Mouse (Mus musculus) midbrain, embryonic 11.5 days (tissue): Measurements from ENCODE around the gene Cfap43. TPM values are rescaled to one million over a fixed set of nuclear protein-coding genes. Genes with fewer than 3 reads are reported as not detected.

Experiments used
- ATAC-seq: fragments of 200-750 bp; cut with Nextera tagmentation; 2 replicates; pipeline ENCODE4 v1.8.0; 2017; ENCODE audit warnings: moderate TSS enrichment, moderate library complexity; ENCODE audit not compliant: low FRiP score
- DNase-seq: peaks from one replicate; pipeline ENCODE4 v3.0.0; 2015; ENCODE audit warnings: low spot score; ENCODE audit errors: missing footprints
- H3K27ac ChIP-seq: fragments of 300-500 bp; sonication (generic); 2 replicates; pipeline ENCODE4 v1.5.1; 2014; ENCODE audit warnings: low read depth, low read length
- H3K27me3 ChIP-seq: fragments of 300-500 bp; sonication (generic); 2 replicates; pipeline ENCODE4 v1.6.1; 2014; ENCODE audit warnings: mild to moderate bottlenecking, low read length, moderate library complexity, mixed read lengths; ENCODE audit not compliant: control insufficient read depth, insufficient read depth
- H3K36me3 ChIP-seq: fragments of 300-500 bp; sonication (generic); 2 replicates; pipeline ENCODE4 v1.6.1; 2014; ENCODE audit warnings: mild to moderate bottlenecking, low read length, moderate library complexity, mixed read lengths; ENCODE audit not compliant: control insufficient read depth, insufficient read depth
- H3K4me1 ChIP-seq: fragments of 300-500 bp; sonication (generic); 2 replicates; pipeline ENCODE4 v1.6.1; 2014; ENCODE audit warnings: low read length; ENCODE audit not compliant: control insufficient read depth, insufficient read depth
- H3K4me2 ChIP-seq: fragments of 300-500 bp; sonication (generic); 2 replicates; pipeline ENCODE4 v1.6.1; 2014; ENCODE audit warnings: mild to moderate bottlenecking, moderate library complexity
- H3K4me3 ChIP-seq: fragments of 300-500 bp; sonication (generic); 2 replicates; pipeline ENCODE4 v1.5.1; 2014; ENCODE audit warnings: low read depth, low read length
- H3K9ac ChIP-seq: fragments of 300-500 bp; sonication (generic); 2 replicates; pipeline ENCODE4 v1.6.1; 2014; ENCODE audit warnings: low read length
- H3K9me3 ChIP-seq: fragments of 300-500 bp; sonication (generic); 2 replicates; pipeline ENCODE4 v1.6.1; 2016; ENCODE audit warnings: low read length; ENCODE audit not compliant: control insufficient read depth
- WGBS: fragments of 180-500 bp; shearing (Covaris S2); extraction: QIAGEN DNeasy Blood & Tissue Kit; methylation state at CpG from one replicate; pipeline ENCODE4 v1.1.7; 2014; 5-methylcytosine and 5-hydroxymethylcytosine counted together
- microRNA-seq: library from miRNA; unstranded; fragments of <30 nt; microRNA quantifications from one replicate; pipeline ENCODE4, GENCODE M21; 2017
- polyA plus RNA-seq: library from polyadenylated mRNA; unstranded; fragments of >200 nt; fragmentation: Nextera tagmentation; extraction: Ambion mirVana; gene quantifications from 2 replicates; pipeline ENCODE4 v1.2.1, GENCODE M21; 2014

Gene Cfap43
- polyA plus RNA-seq, 1 experiment from 2014 or later, result 0.05 TPM

- H3K27me3 ChIP-seq, result no peaks in the 10 kb centered on the region
- no peaks in the 10 kb centered on the region for H3K36me3 ChIP-seq
- no peak overlapping the region for H3K27ac ChIP-seq
- no peak for DNase-seq
- no peak overlapping the region for H3K4me3 ChIP-seq
- H3K4me1 ChIP-seq, result peaks cover 2% of the 10 kb centered on the region; the same call in 1 of the 2 replicates
- H3K9ac ChIP-seq, result no peak overlapping the region
- ATAC-seq, result no peak
- WGBS, result 89% methylated on average over 7 of the region's 7 CpGs
- no peak overlapping the region for H3K4me2 ChIP-seq
- H3K9me3 ChIP-seq, result no peaks in the 10 kb centered on the region
Measured at GRCm38 (mm10) chr19:47689592-47689991, 229.5 kb downstream of the Cfap43 start.

Small RNA genes within 50 kb of the gene (microRNA-seq; reads per million reads assigned to microRNA genes)
- gene Gm22240 (0.76 reads per million), gene Mir8090 (not detected)

Other genes with a start within 250 kb of the Cfap43 start
- gene Col17a1, start 227.2 kb downstream of the Cfap43 start, polyA plus RNA-seq, result 0.25 and 0.52 TPM in 2 replicates
- gene Sfr1, start 187.6 kb downstream of the Cfap43 start, polyA plus RNA-seq, result 330 and 344 TPM in 2 replicates
- gene Gsto1, start 64.3 kb downstream of the Cfap43 start, polyA plus RNA-seq, result 78.9 and 81.1 TPM in 2 replicates
- 1.4 and 1.8 TPM in 2 replicates for gene Gsto2, start 53.8 kb downstream of the Cfap43 start, polyA plus RNA-seq
- gene Itprip, start within 50 bp of the Cfap43 start, polyA plus RNA-seq, result 11.8 and 13.2 TPM in 2 replicates
- gene Cfap58, start 18.4 kb upstream of the Cfap43 start, polyA plus RNA-seq, result 0.14 and 0.20 TPM in 2 replicates